Mouse (Mus musculus) c-Kit-negative CD71-positive TER-119-positive erythroid progenitor cells, embryonic 14.5 days (primary cell): ENCODE results near the gene Actn3.
"Not testable (repeated sequence)": the region's sequence is repeated elsewhere in the genome, so short reads cannot be mapped to it uniquely, and the experiment has no call there.

Source experiments
- DNase-seq: peaks from one replicate; pipeline ENCODE4 v3.0.0-alpha.2; 2013; ENCODE audit warnings: low read depth, low spot score

The Actn3 gene

DNA sequence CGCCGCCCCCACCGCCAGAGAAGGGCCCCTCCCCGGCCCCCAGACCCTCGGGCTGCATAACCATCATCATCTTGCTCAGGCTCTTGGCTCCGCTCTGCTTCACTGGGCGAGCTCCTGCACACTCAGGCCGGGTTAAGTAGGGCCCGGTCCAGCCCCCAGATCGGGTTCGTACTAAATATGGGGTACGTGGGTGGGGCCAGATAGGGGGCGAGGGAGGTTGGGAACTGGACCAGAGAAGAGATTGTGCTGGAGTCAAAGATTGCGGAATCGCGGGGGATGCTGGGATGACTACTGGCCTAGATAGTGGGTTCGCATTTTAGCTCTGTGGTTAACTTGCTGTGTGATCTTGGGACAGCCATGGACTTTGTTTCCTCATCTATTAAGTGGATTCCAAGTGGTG lies at the start of gene Actn3:
Actn3 (minus strand) TSS at position 125 of the 400 bp plus-strand sequence.
- DNase-seq = no peak

- no peak for DNase-seq
Observed at GRCm38 (mm10) chr19:4925121-4925860, 47.6 kb upstream of the Actn3 start.

DNA sequence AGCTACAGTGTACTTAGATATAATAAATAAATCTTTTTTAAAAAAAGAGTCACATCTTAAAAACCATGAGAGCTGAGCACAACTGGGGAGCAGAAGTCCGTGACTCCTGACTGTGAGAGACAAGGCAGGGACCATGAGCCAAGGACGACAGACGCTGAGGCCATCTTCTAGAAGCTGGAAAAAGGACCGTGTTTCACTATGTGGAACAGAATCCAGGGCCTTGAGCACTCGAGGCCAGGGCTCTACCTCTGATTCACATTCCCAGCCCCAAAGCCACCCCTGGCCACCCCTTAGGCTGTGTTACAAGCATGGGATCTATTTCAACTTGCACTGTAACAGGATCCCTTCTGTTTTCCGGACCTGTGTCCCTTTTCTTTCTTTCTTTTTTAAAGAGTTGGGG lies 41.9 kb upstream of the Actn3 start:
- DNase-seq = no peak

- DNase-seq = no peak
Observed at GRCm38 (mm10) chr19:4916827-4917226, 39.1 kb upstream of the Actn3 start.

- DNase-seq = no peak
Observed at GRCm38 (mm10) chr19:4915924-4916603, 38.4 kb upstream of the Actn3 start.

GRCm38 (mm10) chr19:4909376-4909775 lies 31.7 kb upstream of the Actn3 start:
- no peak for DNase-seq

DNA sequence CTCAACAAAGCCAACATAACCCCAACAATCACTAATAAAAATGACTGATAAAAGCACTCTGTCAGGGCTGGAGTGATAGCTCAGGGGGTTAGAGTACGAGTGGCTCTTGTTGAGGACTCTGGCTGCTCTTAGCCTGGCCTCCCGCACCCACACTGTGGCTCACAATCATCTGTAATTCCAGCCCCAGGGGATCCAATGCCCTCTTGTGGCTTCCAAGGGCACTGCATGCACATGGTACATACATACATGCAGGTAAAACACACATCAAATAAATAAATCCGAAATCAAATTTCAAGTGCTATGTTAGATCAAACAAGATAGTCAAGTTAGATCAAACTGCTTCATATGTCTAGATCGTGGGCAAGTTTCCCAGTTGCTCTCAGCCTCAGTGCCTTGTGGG lies 30.4 kb upstream of the Actn3 start:
- DNase-seq = peak; percentile 54

- peak; percentile 72 for DNase-seq
Observed at GRCm38 (mm10) chr19:4905979-4906794, 28.5 kb upstream of the Actn3 start, which contains the start of gene Bbs1. Gene Bbs1 (minus strand): TSS chr19:4906628.

DNA sequence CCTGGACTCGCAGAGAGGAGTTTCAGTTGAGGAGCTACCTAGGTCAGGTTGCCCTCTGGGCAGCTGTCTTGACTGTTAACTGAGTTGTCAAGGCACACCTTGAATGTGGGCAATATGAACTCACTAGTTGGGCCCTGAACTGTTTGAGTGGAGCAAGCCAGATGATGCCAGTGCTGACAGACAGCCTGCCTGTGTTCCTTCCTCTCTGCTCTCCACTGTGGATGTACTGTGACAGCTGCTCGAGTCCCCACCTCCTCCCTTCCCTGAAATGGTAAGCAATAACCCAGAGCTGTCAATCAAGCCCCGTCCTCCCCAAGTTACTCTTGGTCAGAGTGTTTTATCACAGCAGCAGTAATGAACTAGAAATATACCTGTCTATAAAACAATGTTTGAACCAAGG lies 22.2 kb upstream of the Actn3 start:
- DNase-seq = no peak

- no peak for DNase-seq
Observed at GRCm38 (mm10) chr19:4898972-4899371, 21.3 kb upstream of the Actn3 start.

DNA sequence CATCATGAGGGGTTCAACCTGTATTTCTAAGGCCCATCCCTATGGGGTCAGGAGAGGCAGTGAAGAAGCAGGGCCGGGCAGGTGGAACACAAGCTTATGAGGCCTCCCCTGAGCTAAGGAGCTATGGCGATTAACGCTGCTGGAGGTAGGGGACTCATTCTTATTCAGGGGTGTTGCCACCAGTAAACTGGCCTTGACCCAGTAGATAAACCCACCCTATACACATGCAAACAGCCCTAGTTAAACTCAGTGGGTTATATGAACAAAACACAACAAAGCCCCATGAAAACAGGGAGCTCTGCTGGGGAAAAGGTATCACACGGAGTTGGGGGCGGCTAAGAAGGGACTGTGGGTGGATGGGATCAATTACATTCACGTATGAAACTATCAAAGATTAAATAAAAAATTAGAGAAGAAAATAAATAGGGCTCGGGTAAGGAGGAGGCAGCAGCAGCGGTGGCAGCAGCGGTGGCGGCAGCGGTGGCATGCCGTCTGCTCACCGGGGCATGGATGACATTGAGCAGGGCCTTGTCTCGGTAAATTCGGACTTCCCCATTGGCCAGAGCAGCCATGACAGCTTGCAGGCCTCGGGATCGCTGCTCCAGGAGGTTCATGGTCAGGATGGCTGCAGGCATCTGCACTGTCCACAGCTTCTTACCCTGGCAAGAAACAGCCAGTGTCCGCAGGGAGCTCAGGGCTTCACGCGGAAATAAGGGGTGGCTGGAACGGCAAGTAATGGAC lies 19.2 kb upstream of the Actn3 start:
- DNase-seq = no peak

GRCm38 (mm10) chr19:4891798-4892197 lies 14.1 kb upstream of the Actn3 start:
- no peak for DNase-seq

DNA sequence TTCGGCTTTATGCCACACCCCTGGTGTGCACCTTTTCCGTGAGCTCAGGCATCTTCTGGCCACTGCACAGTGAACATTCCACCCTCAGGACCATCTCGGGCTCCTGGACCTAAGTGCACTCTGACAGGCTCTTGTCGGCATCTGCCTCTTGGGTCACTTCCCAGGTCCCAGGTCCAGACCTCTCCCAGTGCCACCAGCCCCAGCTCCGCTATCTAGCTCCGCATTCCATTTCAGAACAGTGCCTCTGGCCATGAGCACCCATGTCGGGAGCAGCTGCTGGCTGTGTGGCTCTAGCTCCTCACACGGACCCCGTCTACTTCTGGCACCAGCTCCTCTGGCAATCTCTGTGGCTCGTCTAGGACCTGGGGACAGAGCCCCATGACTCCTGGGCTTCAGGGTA lies 12.1 kb upstream of the Actn3 start:
- no peak for DNase-seq

DNA sequence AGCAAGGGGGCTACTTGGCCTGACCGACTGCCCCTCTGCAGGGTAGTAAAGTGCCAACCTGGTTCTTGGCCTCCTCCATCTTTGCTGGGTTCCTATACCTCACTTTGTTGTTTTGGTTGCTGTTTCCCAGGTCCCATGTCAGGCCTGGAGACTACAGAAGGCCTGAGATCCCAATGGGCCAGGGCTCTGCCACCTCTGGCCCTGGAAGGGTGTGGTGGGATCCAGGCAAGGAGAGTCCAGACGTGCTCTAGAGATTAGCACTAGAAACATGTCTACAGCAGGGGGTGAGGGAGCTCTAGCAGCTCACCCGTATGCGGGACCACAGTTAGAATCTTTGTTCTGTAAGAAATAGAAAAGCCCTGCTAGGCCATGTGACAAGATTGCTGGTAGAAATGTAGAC lies 6.3 kb upstream of the Actn3 start:
- DNase-seq = no peak

DNA sequence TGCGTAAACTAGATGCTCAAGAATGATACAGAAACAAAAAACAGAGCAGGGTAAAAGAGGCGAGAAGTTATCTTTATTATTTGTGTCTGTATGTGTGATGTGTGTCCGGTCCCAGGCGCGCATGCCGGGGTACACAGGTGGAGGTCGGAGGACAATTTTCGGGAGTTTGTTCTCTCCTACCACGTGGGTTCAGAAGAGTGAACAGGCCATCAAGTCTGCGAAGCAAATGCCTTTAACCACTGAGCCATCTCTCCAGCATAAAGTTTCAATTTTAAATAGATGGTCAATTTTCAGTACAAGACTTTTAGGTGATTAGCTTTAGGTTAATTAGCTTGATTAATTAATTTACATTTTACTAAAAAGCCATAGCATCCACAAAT lies 1.6 kb upstream of the Actn3 start:
- no peak for DNase-seq

- peak; percentile 94 for DNase-seq
Observed at GRCm38 (mm10) chr19:4878405-4879323, 955 bp upstream of the Actn3 start, which contains the start of gene Zdhhc24. Gene Zdhhc24 (plus strand): TSS chr19:4878668.

DNA sequence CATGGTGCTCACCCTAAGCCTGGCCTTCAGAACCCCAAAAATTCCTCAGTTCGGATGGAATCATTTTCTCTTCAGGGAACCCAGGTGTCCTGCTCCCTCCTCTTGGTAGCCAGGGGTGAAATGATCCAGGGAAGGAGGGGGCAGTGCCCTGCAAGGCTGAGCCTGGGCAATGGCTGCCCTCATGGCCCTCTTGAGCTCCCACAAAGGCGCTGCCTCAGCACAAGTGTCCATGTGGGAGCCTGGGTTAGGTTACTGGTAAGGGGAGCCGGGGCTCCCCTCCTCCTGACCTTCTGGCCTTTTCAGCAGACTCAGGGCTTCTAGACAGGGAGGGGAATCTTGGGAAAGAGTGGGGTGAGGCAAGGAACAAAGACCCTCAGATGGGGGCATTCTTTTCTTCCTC lies 954 bp downstream of the Actn3 start:
- DNase-seq = no peak

DNA sequence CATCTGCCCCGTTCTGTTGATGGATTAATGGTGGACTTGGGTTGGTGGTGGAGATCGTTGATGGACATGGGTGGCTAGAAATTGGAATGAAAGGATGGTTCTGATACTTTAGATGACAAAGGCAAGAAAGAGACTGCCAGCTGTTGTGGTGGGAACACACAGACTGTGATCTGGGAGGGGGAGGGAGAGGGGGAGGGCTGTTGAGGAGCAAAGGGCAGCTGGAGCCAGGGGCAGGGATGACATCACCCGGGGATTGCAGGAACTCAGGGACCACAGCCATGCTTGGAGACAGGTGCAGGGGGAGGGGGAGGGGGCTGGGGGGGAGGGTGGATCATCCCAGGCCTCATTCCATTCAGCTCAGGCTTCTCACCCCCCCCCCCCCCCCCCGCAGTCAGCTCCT lies 1.5 kb downstream of the Actn3 start:
- DNase-seq = no peak

- not testable (repeated sequence) for DNase-seq
Observed at GRCm38 (mm10) chr19:4874613-4875012, 3.1 kb downstream of the Actn3 start.

- DNase-seq = no peak
Observed at GRCm38 (mm10) chr19:4865147-4865546, 12.6 kb downstream of the Actn3 start.

- no peak for DNase-seq
Observed at GRCm38 (mm10) chr19:4863048-4863447, 14.7 kb downstream of the Actn3 start.
